Mouse (Mus musculus): ENCODE results near the gene Erp27.

Erp27 gene

GRCm38 (mm10) chr6:136939326-136940187, 17.6 kb upstream of the Erp27 start:
- no peak for DNase-seq (ENCODE audit: low read depth in 2 of 2, low spot score in 2 of 2)

- peak in 1 of 2 experiments; percentile 50 for DNase-seq (ENCODE audit: low read depth in 2 of 2, low spot score in 2 of 2)
Observed at GRCm38 (mm10) chr6:136938331-136939126, 16.5 kb upstream of the Erp27 start.

- no peak for DNase-seq (ENCODE audit: low read depth in 2 of 2, low spot score in 2 of 2)
Observed at GRCm38 (mm10) chr6:136937117-136937516, 15.1 kb upstream of the Erp27 start.

- no peak for DNase-seq (ENCODE audit: low read depth in 2 of 2, low spot score in 2 of 2)
Observed at GRCm38 (mm10) chr6:136936361-136936760, 14.4 kb upstream of the Erp27 start.

GRCm38 (mm10) chr6:136935233-136935632, 13.3 kb upstream of the Erp27 start:
- DNase-seq (ENCODE audit: low read depth in 2 of 2, low spot score in 2 of 2) = peak in 1 of 2 experiments; percentile 50

GRCm38 (mm10) chr6:136934068-136934467, 12.1 kb upstream of the Erp27 start:
- no peak for DNase-seq (ENCODE audit: low read depth in 2 of 2, low spot score in 2 of 2)

- no peak for DNase-seq (ENCODE audit: low read depth in 2 of 2, low spot score in 2 of 2)
Observed at GRCm38 (mm10) chr6:136931246-136931645, 9.3 kb upstream of the Erp27 start.

GRCm38 (mm10) chr6:136930677-136931076, 8.7 kb upstream of the Erp27 start:
- peak; percentile 74 to 75 for DNase-seq (ENCODE audit: low read depth in 2 of 2, low spot score in 2 of 2)

GRCm38 (mm10) chr6:136927626-136928025, 5.6 kb upstream of the Erp27 start:
- DNase-seq (ENCODE audit: low read depth in 2 of 2, low spot score in 2 of 2) = no peak

- DNase-seq (ENCODE audit: low read depth in 2 of 2, low spot score in 2 of 2) = no peak
Observed at GRCm38 (mm10) chr6:136925049-136925448, 3.1 kb upstream of the Erp27 start.

GRCm38 (mm10) chr6:136923532-136923931, 1.6 kb upstream of the Erp27 start, which contains the start of gene Pde6h:
TSS of gene Pde6h (plus strand) at chr6:136923832.
- DNase-seq (ENCODE audit: low read depth in 2 of 2, low spot score in 2 of 2) = no peak

- DNase-seq (ENCODE audit: low read depth in 2 of 2, low spot score in 2 of 2) = no peak
Observed at GRCm38 (mm10) chr6:136922871-136923270, 891 bp upstream of the Erp27 start.

- DNase-seq (ENCODE audit: low read depth in 2 of 2, low spot score in 2 of 2) = no peak
Observed at GRCm38 (mm10) chr6:136921601-136922000, 379 bp downstream of the Erp27 start.

- peak; percentile 64 to 73 for DNase-seq (ENCODE audit: low read depth in 2 of 2, low spot score in 2 of 2)
Observed at GRCm38 (mm10) chr6:136920320-136921257, 1.4 kb downstream of the Erp27 start.

GRCm38 (mm10) chr6:136917885-136918284, 4.1 kb downstream of the Erp27 start:
- DNase-seq (ENCODE audit: low read depth in 2 of 2, low spot score in 2 of 2) = no peak

- no peak for DNase-seq (ENCODE audit: low read depth in 2 of 2, low spot score in 2 of 2)
Observed at GRCm38 (mm10) chr6:136915721-136916395, 6.1 kb downstream of the Erp27 start.

- no peak for DNase-seq (ENCODE audit: low read depth in 2 of 2, low spot score in 2 of 2)
Observed at GRCm38 (mm10) chr6:136914234-136914633, 7.7 kb downstream of the Erp27 start.

- DNase-seq (ENCODE audit: low read depth in 2 of 2, low spot score in 2 of 2) = no peak
Observed at GRCm38 (mm10) chr6:136913384-136914126, 8.4 kb downstream of the Erp27 start.

- no peak for DNase-seq (ENCODE audit: low read depth in 2 of 2, low spot score in 2 of 2)
Observed at GRCm38 (mm10) chr6:136912751-136913265, 9.2 kb downstream of the Erp27 start.
